Mouse (Mus musculus) spleen, adult 2 months (tissue): Measurements from ENCODE around the gene Usp24.

Source experiments
- CTCF ChIP-seq: fragments of 200-500 bp; IDR thresholded peaks from 2 replicates; pipeline ENCODE4 v1.5.1; 2011; ENCODE audit warnings: mild to moderate bottlenecking, inconsistent platforms; ENCODE audit not compliant: insufficient read depth, insufficient read length, insufficient replicate concordance; ENCODE audit errors: extremely low read depth
- POLR2A ChIP-seq: fragments of 200-500 bp; IDR thresholded peaks from 2 replicates; pipeline ENCODE4 v1.6.1; 2011; ENCODE audit warnings: low read depth, low read length, inconsistent platforms

GRCm38 (mm10) chr4:106480545-106480944 lies 164.5 kb downstream of the Usp24 start:
- no peak for TF ChIP-seq CTCF
- TF ChIP-seq POLR2A, result no peak
